Mouse (Mus musculus): ENCODE data around the gene Tigd4.

Tigd4 gene

DNA sequence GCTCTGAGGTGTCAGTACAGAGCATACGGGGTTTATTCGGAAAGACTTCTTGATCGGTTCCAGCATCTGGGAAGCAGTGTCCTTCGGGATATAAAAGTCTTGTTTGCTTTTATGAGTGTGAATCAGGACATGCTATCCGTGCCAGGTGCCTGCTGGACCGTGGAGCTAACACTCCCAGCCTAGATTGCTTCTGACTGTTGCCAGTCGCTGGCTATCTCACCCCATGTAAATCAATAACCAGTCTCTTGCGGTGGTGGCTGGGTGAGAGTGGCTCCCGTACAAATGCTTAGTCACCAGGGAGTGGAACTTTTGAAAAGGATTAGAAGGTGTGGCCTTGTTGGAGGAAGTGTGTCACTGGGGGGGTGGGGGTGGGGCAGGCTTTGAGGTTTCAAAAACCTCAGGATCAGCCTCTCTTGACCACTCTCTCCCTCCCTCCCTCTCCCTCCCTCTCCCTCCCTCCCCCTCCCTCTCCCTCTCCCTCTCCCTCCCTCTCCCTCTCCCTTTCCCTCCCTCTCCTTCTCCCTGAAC lies 16.9 kb downstream of the Tigd4 start:
- DNase-seq (ENCODE audit: low spot score in 2 of 2) = no peak

GRCm38 (mm10) chr3:84615050-84615855 lies 21.9 kb downstream of the Tigd4 start:
- DNase-seq (ENCODE audit: low spot score in 2 of 2) = no peak

GRCm38 (mm10) chr3:84615856-84616225 lies 22.5 kb downstream of the Tigd4 start:
- DNase-seq (ENCODE audit: low spot score in 2 of 2) = no peak

GRCm38 (mm10) chr3:84618627-84619026 lies 25.3 kb downstream of the Tigd4 start:
- no peak for DNase-seq (ENCODE audit: low spot score in 2 of 2)

GRCm38 (mm10) chr3:84619056-84619455 lies 25.7 kb downstream of the Tigd4 start:
- no peak for DNase-seq (ENCODE audit: low spot score in 2 of 2)

DNA sequence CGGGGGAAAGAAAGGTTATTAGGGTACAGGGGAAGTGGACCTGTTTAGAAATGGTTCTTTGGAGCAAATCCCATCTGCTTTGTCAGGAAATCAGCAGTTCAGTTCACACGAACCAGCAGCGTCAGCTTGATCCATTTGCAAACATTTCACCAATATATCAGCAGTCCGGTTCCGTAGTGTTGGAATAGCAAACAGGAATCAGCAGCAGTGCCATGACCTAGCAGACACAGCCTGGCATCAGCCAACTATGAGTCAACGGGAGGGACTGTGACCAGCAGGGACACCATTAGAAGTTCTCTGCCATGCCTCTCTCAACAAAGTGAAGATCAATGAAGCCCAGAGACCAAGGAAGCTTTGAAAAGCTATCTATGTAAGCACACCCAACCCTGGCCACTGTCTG lies 26.4 kb downstream of the Tigd4 start:
- no peak for DNase-seq (ENCODE audit: low spot score in 2 of 2)

DNA sequence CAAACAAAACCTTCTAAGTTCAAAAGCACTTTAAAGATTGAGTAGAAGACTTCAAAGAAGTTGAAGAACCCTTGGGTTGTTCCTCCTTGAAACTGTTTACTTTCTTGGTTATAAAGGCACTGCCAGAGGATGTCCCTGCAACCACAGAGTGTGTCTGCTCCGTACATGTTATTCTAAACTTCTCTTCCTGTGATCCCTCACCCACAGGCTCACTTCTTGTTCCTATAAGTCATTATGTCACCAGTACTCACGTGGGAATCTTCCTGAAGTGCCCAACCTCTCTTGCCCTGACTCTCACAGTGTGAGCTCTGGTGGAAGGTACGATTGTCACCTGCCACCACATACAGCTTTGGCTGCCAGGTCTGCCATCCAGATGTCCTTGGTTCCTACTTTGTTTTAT lies 28.7 kb downstream of the Tigd4 start:
- DNase-seq (ENCODE audit: low spot score in 2 of 2) = no peak

DNA sequence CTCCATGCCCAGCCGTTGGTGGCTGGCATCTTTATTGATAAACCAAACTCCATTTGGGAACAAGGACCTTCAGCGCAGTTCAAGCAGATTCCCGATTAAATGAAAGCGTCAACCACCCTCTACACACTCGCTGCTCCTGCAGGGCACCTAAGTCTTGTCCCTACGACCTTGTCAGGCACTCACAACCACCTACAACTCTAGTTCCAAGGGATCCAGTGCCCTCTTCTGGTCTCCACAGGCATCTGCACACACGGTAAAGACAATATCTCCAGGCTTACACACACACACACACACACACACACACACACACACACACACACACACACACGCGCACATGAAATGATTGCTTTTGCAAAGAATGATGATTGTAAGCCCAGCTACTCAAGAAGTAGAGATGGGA lies 38.2 kb downstream of the Tigd4 start:
- no peak for DNase-seq (ENCODE audit: low spot score in 2 of 2)

DNA sequence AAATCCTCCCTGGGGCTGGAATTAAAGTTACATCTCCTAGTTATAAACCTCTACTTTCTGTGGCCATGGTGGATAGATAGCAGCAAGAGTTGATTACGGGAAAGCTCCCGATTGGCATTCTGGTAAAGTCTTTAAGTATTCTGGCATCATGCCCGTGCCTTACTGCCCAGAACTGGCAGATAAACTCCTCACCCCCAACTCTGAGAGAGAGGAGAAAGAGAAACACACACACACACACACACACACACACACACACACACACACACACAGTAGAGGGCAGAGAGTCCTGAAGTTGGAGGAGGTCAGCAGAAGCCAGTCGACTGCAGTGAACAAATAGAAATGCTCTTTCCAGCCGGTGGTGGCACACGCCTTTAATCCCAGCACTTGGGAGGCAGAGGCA lies 43.7 kb downstream of the Tigd4 start:
- no peak for DNase-seq (ENCODE audit: low spot score in 2 of 2)

DNA sequence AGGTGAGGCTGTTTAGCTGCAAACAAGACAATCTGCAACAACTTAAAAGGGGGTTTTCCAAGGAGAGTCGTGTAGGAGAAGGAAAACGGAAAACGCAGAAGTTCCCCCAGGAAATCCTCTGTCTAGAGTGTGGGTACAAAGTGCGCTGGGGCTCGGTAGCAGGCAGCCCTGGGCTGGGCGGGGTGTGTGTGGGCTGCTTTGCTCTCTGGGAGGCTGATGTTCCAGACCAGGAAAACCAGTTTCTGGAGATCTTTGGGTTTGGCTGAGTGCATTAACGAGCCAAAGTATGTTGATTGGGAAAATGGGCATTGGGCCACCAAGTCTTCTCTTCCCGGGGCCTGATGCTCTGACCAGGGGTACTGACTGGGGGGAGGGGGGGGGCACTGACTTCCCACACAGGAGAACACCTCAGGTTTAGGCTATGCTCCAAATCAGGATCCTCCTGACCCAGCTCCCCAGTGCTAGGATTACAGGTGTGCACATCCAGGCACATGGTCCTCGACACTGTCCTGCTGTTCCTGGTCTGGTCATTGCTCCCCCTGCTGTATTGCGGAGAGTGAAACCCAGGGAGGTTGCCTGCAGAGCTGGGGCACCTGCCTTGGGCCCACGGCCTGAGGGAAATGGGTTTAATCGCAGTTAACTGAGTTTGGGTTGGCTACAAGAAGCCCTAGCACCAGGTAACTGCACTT lies 44.7 kb downstream of the Tigd4 start:
- no peak for DNase-seq (ENCODE audit: low spot score in 2 of 2)

GRCm38 (mm10) chr3:84638858-84639257 lies 45.5 kb downstream of the Tigd4 start:
- DNase-seq (ENCODE audit: low spot score in 2 of 2) = no peak

DNA sequence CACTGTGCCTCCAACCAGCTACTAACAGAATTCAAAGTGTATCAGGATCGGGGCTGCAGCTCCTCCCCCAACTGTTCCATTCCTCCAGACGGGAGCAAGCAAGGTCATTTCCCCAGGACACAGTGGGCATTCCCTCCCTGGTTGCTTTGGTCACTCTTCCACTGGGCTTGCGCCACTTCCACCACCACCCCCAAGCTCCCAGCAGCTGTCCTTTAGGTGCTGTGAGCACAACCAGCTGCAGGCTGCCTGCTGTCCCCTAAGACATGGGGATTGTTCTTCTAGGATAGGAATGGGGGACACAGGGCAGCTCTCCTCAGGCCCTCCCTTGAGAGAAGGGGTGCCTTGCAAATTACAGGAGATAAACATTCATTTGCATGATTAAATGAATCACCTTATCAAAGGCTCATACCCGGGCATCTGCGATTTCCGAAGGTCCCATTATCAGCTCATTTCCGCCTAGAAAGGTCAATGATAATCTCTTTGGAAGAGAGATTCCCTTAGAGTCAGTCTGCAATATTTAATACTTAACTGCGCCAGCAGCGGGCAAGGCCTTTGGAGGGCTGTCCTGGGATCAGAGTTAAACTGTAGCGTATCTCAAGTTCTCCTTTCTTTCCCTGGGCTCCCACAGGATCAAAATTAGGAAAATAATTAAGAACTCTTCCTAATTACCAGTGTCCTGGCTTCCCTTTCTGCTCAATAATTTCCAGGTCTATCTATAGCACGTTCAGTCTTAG lies 46.6 kb downstream of the Tigd4 start:
- no peak for DNase-seq (ENCODE audit: low spot score in 2 of 2)

DNA sequence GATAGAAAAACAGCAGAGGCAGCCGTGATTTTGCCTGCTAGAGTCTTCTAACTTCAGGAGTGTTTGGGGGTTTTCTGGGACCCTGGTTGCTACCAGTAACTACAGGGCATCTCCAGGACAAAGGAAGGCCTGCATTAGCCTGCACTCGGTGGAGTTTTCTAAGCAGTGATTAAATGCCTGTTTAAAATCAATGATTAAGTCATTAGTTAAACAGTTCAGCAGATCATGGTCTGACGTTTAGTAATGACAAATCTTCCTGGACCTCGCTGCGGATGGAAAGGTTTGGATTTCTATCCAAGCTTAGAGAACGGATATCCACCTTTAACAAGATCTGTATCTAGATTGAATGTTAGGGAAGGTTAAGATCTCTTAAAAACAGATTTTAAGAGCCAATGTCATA lies 47.2 kb downstream of the Tigd4 start:
- no peak for DNase-seq (ENCODE audit: low spot score in 2 of 2)

DNA sequence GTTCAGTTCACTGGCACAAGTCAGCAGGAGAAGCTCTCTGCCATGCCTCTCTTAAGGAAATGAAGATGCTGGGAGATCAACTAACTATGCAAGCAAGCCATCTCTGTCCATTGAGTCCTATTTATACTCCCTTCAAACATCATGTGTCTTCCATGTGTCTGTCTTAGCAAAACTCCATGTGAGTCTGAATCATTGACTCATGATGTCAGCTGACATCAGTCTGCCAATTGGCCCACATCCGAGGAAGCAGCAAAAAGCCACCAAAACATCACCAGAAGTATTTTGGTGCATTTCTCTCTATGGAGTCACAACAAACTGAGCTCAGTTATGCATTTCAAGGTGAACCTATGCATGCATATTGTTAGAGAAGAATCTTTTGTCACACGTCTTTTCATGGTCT lies 48.0 kb downstream of the Tigd4 start:
- DNase-seq (ENCODE audit: low spot score in 2 of 2) = no peak

GRCm38 (mm10) chr3:84642942-84643341 lies 49.6 kb downstream of the Tigd4 start:
- no peak for DNase-seq (ENCODE audit: low spot score in 2 of 2)

DNA sequence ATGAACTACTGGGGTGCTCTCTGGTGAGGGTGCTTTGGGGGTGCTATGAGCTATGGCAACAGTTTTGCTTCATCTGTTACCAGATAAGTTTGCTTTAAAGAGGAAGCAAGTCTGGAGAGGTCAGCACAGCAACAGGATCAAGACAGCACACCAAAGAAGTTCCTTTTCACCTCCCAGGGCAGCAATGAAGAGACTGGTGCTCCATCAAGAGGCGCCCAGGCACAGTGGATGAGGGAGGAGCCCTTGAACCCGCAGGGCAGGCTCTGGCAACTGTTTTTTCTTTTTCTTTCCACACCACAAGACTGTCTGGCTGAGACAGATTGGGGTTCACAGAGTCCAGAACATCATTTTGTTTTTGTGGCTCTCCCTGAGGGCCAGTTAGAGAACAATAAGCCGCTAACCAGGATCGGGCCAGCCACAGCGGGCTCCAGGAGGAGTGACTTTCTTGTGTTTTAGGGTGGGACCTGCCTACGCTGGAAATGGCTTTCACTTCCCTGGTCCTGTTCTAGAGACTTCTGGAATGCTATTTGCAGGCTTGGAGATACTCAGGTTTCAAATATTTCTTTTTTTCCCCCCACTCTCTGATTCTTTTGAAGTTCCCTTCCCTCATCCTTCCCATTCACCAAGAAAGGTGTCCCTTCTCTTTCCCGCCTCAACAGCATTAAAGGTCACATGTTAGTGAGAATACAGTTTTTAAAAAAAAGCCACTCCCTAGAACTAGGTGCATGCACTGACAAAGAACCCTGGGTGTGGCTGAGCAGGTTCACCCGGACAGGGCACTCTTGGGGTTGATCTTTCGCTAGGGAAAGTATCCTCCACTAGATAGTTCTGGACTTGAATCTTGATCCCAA lies 52.0 kb downstream of the Tigd4 start:
- DNase-seq (ENCODE audit: low spot score in 2 of 2) = no peak

- no peak for DNase-seq (ENCODE audit: low spot score in 2 of 2)
Observed at GRCm38 (mm10) chr3:84646007-84646290, 52.6 kb downstream of the Tigd4 start.

DNA sequence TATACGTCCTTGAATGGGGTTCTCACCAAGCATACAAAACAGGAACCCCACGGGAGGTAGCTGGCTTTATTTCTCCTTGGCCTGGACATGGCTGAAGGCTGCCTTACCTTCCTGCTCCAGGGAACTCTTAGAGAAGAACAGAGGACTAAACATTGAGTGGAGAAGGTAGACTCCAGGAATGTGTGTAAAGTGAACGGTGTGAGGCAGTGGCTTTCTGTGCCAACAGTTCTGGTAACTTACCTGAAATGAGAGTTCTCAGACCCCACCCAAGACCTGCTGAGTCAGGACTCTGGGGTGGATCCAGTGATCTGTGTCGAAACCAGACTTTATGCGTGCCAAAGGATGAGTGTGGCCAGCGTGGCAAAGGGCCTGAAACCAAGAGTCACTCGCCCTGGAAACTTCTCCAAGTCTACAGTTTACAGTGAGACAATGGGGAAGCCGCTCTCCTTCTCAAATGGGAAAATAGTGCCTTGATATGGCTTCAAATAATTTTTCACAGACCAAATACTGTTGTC lies 53.0 kb downstream of the Tigd4 start:
- no peak for DNase-seq (ENCODE audit: low spot score in 2 of 2)

All from right cerebral cortex, postnatal 36 days (tissue).